Mouse (Mus musculus) fat pad, adult 2 months (tissue): ENCODE data around the gene Gpr75.

Experiments
- DNase-seq: peaks from one replicate; pipeline ENCODE4 v3.0.0-alpha.2; 2011; ENCODE audit warnings: low read depth, low spot score; ENCODE audit errors: extremely low read depth

Gpr75 gene

DNA sequence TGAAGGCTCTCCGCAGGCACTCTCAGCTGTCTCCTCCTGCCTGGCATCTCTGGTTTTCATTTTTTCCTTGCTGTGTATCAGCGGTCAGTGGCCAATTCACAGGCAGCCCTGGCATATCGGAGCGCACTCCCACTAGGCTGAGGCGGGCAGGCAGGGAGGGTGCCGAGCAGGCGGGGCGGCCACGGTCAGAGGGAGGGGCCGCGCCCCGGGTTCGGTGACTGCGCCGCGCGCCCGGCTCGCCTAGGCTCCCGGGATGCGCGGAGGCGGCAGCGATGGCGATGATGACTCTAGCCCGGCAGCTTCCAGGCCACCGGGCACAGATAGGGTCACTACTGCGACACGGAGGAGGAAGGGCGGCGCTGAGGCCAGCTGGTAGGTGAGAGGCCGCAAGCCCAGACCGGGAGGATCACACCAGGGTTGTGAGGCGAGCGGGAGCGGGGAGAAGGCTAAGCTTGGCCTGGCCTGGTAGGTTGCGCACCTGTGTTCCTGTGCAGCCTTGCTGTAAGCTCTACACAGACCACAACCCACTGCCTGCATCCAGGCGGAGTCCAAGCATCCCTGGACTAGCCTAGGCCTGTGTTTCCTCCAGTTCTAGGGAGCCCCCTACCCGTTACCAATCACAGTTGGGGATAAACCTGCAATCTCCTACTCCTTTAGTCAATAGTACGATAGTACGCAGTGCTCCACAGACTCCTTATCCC, at the start of gene Gpr75, which contains the start of gene Asb3:
Gene Gpr75, plus strand, starts transcription at position 188 of the 701 bp plus-strand sequence.
Gene Asb3, plus strand, starts transcription at position 246 of the 701 bp plus-strand sequence.
- no peak for DNase-seq

DNA sequence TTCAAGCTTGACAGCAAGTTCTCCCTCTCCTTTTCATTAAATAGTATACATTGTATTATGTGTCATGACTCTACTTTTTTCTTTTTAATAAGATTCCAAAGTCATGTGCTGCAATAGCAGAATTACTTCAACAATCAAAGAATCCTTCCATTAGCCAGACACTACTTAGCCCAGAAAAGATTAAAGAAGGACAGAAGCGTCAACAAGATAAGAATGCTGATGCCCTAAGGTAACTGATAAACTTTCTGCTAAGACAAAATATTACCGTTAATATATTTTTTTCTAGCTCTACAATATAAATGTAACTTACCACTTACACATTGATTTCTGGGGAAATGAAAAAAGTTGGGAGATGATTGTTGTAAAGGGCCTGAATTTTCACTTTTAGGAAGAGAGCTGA, 46.4 kb upstream of the Gpr75 start:
- no peak for DNase-seq

DNA sequence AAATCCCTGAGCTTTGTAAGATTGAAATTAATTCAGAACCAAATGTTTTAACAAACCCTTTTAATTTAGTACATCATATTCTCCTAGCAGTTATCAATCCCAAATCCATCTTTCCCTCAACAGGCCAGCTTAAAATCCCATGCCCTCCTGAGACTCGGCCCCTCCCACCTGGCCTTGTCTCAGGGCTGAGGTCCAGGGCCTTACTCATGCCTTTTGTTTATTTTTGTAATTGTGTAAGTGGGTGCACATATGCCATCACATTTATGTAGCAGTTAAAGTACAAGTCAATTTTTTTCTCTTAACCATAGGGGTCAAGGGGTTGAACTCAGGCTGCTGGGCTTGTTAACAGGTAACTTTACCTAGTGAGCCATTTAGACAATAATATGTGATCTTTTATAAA, 40.8 kb upstream of the Gpr75 start:
- DNase-seq: no peak

DNA sequence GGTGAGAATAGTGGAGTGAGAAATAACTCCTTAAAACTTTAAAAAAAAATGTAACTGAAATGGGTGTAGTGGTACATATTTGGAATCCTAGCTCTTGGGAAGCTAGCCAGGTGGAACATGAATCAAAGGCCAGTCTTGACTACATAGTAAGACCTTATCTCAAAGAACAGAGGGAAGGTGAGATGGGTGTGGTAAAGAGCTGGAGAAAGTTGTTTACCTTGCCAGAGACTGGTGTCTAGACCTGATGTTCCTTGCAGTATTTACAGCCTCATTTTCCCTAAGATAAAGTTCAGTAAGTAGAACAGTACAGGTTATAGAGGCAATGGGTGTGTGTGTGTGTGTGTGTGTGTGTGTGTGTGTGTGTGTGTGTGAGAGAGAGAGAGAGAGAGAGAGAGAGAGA, 12.7 kb upstream of the Gpr75 start:
- DNase-seq: no peak

DNA sequence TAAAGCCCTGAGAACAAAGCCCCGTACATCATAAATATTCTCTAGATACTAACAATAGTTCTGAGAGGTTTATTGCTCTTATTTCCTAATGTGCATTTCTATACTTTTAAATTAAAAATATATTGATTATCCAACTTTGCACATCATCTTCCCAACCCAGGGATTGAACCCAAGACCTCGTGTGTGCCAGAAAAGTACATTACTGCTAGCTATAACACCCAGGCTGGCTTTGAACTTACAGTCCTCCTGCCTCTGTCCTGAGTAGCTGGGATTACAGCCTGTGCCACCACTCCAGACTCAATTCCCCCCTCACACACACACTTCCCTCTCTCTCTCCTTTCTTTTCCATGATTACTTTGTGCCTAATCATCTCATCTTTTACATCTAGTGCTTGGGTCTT, 3.0 kb downstream of the Gpr75 start:
- no peak for DNase-seq

DNA sequence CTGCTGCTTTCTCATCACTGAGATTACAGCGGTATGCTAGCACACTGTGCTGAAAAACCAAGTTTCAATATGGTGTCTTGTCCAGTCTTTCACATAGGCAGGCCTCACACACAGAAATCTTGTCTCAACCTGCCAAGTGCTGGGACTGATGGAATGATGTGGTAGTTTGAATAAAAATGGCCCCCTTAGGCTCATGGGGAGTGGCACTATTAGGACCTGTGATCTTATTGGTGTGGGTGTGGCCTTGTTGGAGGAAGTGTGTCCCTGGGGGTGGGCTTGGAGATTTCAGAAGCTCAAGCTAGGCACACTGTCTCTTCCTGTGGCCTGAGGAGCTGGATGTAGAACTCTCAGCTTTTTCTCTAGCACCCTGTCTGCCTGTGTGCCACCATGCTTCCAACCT, 11.0 kb downstream of the Gpr75 start:
- DNase-seq: no peak

DNA sequence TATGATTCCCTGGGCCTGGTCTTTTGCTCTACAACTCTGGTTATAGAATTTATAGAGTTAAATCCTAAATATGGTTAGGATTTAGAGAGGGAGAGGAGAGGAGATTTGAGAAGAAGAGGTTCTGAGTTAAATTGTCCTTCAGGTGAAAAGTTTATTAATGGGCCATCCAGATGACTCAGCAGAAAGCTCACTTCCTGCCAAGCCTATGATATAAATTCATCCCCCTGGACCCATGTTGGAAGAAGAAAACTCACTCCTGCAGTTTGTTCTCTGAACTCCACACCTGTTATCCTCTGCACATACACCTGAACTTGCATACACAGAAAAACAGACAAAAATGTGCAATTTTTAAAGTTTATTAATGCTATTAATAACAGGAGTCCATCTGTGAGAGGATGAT, 14.2 kb downstream of the Gpr75 start:
- DNase-seq: no peak

DNA sequence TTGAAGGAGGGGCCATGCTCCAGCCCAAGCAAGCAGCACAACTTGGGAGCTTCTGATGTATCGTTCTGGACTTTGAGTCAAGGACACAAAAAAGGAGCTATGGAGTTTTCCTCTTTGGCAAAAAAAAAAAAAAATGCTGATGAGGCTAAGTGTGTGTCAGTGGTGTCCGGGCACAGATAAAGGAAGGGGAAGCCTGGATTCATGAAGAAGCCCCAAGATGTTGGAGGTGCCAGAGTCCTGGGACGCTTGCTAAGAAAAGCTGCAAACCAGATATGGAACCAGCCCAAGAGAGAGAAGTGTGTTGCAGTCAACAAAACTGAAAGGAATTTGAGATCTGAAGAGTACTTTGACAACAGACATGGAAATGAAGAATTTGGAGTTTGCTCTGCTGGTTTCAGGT, 27.2 kb downstream of the Gpr75 start:
- no peak for DNase-seq

DNA sequence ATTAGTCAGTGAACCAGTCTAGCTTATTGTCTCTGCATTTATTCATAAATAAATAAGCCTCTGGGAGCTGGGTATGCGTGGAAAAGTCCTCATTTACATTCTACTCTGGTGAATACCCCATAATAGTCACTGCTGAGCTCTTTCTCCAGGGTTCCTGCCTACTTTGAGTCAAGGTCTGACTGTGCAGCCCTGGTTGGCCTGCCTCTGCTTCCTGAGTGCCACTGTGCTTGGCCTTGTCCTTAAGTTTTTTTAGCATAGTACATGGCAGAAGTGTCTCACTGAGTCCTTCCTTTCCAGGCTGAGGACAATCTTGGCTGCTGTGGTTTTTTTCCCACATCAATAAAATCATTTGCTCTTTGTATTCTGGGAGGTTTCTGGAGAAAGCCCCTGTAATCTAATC, 35.5 kb downstream of the Gpr75 start:
- no peak for DNase-seq

DNA sequence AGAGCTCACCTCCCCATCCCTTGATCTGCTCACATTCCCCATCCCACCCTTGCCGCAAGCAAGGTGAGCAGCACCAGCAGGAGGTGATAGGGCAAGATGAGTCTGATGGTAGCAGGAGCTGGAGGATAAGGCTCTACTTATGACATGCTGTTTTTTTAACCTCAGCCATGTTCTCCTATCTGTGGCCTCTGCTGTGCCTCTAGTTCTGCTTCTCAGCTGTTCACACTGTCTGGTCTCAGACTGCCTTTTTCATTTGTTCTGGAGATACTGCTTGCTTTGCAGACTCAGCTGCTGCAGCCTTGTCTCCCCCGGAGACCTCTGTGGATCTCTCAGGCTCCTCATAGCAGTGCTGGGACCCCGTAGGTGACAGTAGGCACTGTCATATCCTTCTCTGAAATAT, 38.1 kb downstream of the Gpr75 start:
- no peak for DNase-seq

DNA sequence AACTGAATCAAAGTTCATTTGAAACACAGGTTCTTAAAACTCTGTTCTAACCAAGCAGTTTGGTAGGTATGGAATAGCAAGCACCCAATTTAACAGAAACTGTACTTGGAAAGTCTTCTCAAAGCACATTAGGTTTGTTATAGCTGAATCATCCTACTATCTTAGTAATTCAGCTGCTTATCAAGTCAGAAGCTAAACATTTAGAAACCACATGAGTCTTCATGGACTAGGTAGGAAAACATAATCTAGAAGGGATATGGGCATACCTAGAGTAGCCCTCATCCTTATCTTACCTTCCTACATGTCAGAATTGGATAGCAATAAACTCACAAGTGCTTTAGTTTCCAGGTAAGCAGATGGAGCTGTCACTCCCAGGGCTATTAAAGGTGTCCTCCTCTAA, 42.9 kb downstream of the Gpr75 start:
- no peak for DNase-seq

DNA sequence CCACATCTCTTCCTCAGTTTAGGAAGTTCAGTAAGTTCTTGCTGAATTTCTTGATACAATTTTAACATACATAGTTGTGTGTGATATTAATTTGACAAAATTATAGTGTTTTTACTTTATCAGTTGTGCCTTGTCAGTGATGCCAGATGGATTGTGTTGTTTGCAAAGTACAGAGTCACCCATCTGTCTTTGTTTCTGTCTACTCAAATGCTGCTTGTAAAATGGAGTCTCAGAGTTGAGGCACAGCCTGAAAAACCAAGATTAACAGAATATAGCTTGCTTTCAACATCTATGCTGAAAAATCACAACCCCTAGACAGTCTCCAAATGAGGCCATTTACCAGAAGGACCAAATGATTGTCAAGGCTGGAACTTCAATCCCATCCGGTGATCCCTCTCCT, 43.3 kb downstream of the Gpr75 start:
- no peak for DNase-seq
